Mouse (Mus musculus) hindbrain, postnatal 0 days (tissue): ENCODE data around the gene Tppp3. TPM values are rescaled to one million over a fixed set of nuclear protein-coding genes. Genes with fewer than 3 reads are reported as not detected.

ENCODE experiments used
- ATAC-seq: fragments of 200-750 bp; cut with Nextera tagmentation; 2 replicates; pipeline ENCODE4 v1.8.0; 2017; ENCODE audit warnings: mild to moderate bottlenecking, moderate TSS enrichment, moderate library complexity
- DNase-seq: peaks from one replicate; pipeline ENCODE4 v3.0.0-alpha.2; 2015; ENCODE audit warnings: low spot score
- H3K27ac ChIP-seq: fragments of 300-500 bp; sonication (generic); 2 replicates; pipeline ENCODE4 v1.5.1; 2014; ENCODE audit warnings: mild to moderate bottlenecking
- H3K27me3 ChIP-seq: fragments of 300-500 bp; sonication (generic); 2 replicates; pipeline ENCODE4 v1.6.1; 2014; ENCODE audit warnings: low read length, mixed read lengths; ENCODE audit not compliant: insufficient read depth
- H3K36me3 ChIP-seq: fragments of 300-500 bp; sonication (generic); 2 replicates; pipeline ENCODE4 v1.6.1; 2014; ENCODE audit warnings: low read length, mixed read lengths; ENCODE audit not compliant: insufficient read depth
- H3K4me1 ChIP-seq: fragments of 300-500 bp; sonication (generic); 2 replicates; pipeline ENCODE4 v1.6.1; 2014; ENCODE audit warnings: antibody characterized with exemption, low read length, mixed read lengths; ENCODE audit not compliant: insufficient read depth
- H3K4me2 ChIP-seq: fragments of 300-500 bp; sonication (generic); 2 replicates; pipeline ENCODE4 v1.6.1; 2014; ENCODE audit warnings: low read depth, mild to moderate bottlenecking, low read length, moderate library complexity, mixed read lengths
- H3K4me3 ChIP-seq: fragments of 300-500 bp; sonication (generic); 2 replicates; pipeline ENCODE4 v1.5.1; 2014; ENCODE audit warnings: low read length
- H3K9ac ChIP-seq: fragments of 300-500 bp; sonication (generic); replicated peaks from 2 replicates; pipeline ENCODE4 v1.6.1; 2014; ENCODE audit warnings: mild to moderate bottlenecking, low read length, moderate library complexity, mixed read lengths
- H3K9me3 ChIP-seq: fragments of 300-500 bp; sonication (generic); 2 replicates; pipeline ENCODE4 v1.6.1; 2016; ENCODE audit warnings: low read length, mixed read lengths
- CTCF ChIP-seq: IDR thresholded peaks from 2 replicates; pipeline ENCODE4 v1.5.1; 2016; ENCODE audit warnings: antibody characterized with exemption, control low read depth, low read depth
- WGBS: fragments of 180-500 bp; shearing (Covaris S2); extraction: QIAGEN DNeasy Blood & Tissue Kit; methylation state at CpG from one replicate; pipeline ENCODE4 v1.1.7; 2014; 5-methylcytosine and 5-hydroxymethylcytosine counted together
- polyA plus RNA-seq: library from polyadenylated mRNA; unstranded; fragments of >200 nt; fragmentation: Nextera tagmentation; extraction: Ambion mirVana; gene quantifications from 2 replicates; pipeline ENCODE4 v1.2.1, GENCODE M21; 2015
- total RNA-seq: library from RNA; depleted of rRNA; stranded (reverse); fragments of >200 nt; gene quantifications from 2 replicates; pipeline ENCODE4 v1.2.3, GENCODE M21; 2014

Gene Tppp3
- total and polyA plus RNA-seq, 2 experiments from 2014 or later, result 108 to 197 TPM

DNA sequence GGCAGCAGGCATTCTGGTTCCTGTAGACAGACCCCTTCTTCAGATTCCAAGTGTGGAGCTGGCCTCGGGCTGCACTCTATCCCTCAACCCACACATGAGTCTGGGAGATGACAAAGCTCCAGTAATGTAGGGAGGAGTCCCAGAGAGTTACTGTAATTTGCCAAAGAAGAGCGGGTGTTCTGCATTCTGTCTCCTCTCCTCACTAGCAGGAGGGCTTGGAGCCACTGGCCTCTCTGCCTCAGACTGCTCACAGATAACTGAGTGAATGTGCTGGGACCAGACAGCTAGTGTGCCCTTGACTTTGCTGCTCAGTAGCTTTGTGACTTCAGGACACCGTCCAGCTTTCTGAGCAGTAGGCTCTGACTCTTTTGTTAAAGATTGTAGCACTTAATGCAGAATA lies 6.5 kb upstream of the Tppp3 start:
- no peak for ATAC-seq
- WGBS, result 75% methylated on average over 3 of the region's 3 CpGs

DNA sequence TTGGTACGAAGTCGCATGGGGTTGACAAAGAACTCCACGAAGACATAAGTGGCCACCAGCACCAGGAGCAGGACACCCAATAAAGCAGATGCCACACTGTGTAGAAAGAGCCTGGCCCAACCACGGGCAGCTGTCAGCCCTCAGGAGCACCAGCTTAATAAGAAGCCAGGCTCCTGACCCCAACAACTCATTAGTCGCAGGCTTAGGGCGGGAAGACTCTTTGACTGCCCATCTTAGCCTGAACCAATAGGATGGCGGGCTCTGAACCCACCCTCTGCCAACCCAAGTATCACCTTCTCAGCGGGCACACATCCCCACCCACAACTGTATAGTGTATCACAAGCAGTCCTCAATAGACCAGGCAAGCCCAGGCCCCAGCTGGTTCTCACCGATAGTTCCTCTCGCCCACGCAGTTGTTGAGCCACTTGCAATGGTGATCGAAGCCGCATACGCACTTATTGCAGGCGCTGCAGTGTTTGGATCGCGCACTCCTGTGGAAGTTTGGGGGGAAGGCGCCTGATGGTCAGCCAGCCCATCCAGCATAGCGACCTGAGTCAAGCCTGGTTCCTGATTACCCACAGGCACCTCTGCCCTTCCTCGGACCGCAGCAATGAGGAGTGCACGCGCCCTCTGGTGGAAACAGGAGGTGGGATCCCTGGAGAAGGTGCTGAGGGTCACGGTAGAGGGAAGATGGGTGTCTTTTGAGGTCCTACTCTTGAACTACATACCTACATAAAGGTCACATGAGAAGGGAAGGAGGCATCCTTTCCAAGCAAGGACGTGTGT lies 5.5 kb upstream of the Tppp3 start:
- 43% methylated on average over 25 of the region's 25 CpGs for WGBS
- Histone ChIP-seq H3K4me3 (no peak overlapping the region), H3K27me3 (no peaks in the 10 kb centered on the region), H3K27ac (no peak overlapping the region), H3K9ac (no peak overlapping the region), H3K4me2 (no peak overlapping the region), H3K4me1 (peaks cover 23% of the 10 kb centered on the region), H3K36me3 (peaks cover 10% of the 10 kb centered on the region; the same call in 1 of the 2 replicates), H3K9me3 (no peaks in the 10 kb centered on the region)
- peak; percentile 91 for TF ChIP-seq CTCF
- no peak; the same call in 1 of the 2 replicates for ATAC-seq
- DNase-seq, result peak; percentile 72

More for the DNA sequence above, 6.5 kb upstream of the Tppp3 start:
- TF ChIP-seq CTCF, result no peak
- no peak overlapping the region for H3K4me2 ChIP-seq
- H3K9me3 ChIP-seq, result no peaks in the 10 kb centered on the region
- DNase-seq, result no peak
- no peak overlapping the region for H3K9ac ChIP-seq
- H3K36me3 ChIP-seq, result peaks cover 10% of the 10 kb centered on the region; the same call in 1 of the 2 replicates
- H3K4me1 ChIP-seq, result peaks cover 23% of the 10 kb centered on the region
- H3K4me3 ChIP-seq, result no peak overlapping the region
- no peaks in the 10 kb centered on the region for H3K27me3 ChIP-seq
- no peak overlapping the region for H3K27ac ChIP-seq

DNA sequence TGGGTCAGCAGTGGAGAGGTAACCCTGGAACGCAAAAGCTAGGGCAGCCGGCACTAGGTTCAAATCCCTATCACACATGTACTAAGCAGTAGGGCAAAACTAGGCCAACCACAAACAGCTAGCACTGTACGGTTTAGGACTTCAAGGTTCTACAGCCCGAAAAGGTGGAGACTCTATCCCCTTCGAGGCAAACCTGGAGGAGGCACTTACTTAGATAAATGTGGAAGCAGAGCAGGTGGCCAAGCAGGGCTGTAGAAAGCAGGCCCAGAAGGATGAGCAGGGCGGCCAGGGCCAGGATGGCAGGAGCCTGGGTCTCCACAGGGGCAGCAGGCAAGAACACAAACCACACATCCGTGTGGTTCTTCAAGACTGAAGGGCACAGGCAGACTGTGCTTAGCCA lies 4.8 kb upstream of the Tppp3 start:
- Histone ChIP-seq H3K4me3 (no peak overlapping the region), H3K27ac (no peak overlapping the region)

DNA sequence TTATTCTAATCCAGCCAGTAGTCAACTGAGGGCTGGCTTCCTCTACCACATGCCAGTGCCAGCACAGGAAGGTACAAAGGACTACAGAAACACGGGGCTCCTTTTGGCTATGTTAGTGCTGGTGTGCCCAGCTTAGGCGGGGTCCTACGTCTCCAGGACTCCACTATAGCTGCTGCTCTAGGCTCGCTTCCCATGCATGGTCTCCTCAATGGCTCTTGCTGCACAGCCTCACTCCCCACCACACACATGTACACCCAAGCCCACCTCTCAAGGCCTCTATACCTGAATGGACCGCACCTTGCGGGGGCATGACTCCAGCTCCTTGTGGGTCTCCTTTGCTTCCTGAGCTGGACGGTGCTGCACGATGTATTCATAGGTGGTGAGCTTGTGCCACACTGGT lies 4.4 kb upstream of the Tppp3 start:
- H3K27ac ChIP-seq, result no peak overlapping the region
- no peak overlapping the region for H3K4me2 ChIP-seq
- H3K9me3 ChIP-seq, result no peaks in the 10 kb centered on the region
- no peak overlapping the region for H3K4me3 ChIP-seq
- H3K27me3 ChIP-seq, result no peaks in the 10 kb centered on the region
- DNase-seq (no peak), ATAC-seq (no peak)
- WGBS, result 81% methylated on average over 8 of the region's 8 CpGs
- H3K9ac ChIP-seq, result no peak overlapping the region
- no peak for TF ChIP-seq CTCF
- H3K4me1 ChIP-seq, result peaks cover 26% of the 10 kb centered on the region
- peaks cover 10% of the 10 kb centered on the region; the same call in 1 of the 2 replicates for H3K36me3 ChIP-seq

More for the DNA sequence above, 4.8 kb upstream of the Tppp3 start:
- H3K4me2 ChIP-seq, result no peak overlapping the region
- H3K9ac ChIP-seq, result no peak overlapping the region
- H3K36me3 ChIP-seq, result peaks cover 10% of the 10 kb centered on the region; the same call in 1 of the 2 replicates
- H3K9me3 ChIP-seq, result no peaks in the 10 kb centered on the region
- whole genome bisulfite sequencing, result 94% methylated on average over 7 of the region's 7 CpGs
- peaks cover 26% of the 10 kb centered on the region for H3K4me1 ChIP-seq
- DNase-seq, result no peak
- ATAC-seq, result no peak
- no peaks in the 10 kb centered on the region for H3K27me3 ChIP-seq
- TF ChIP-seq CTCF, result no peak

DNA sequence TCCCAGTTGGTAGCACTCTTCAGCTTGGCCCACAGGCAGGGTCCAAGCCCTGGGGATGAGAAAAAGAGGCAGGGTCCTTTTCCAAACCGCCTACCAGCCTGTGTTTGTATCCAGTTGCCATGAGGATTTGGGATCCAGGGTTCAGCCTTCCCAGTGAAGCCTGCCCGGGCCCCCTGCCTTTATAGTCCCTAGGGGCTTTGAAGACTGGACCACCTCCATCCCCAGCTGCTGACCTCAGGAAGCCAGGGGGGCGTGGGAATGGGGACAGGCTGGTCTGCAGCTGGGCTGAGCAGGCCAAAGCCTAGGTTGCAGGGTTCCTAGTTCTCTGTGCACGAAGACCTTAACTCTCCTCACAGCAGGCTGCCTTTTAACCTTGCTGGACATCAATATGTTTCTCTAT lies 3.9 kb upstream of the Tppp3 start:
- WGBS, result 41% methylated on average over 4 of the region's 4 CpGs
- no peak for DNase-seq
- H3K4me1 ChIP-seq, result peaks cover 26% of the 10 kb centered on the region
- H3K4me3 ChIP-seq, result no peak overlapping the region
- H3K27me3 ChIP-seq, result no peaks in the 10 kb centered on the region
- ATAC-seq, result no peak
- no peak for TF ChIP-seq CTCF
- no peak overlapping the region for H3K27ac ChIP-seq
- H3K36me3 ChIP-seq, result peaks cover 10% of the 10 kb centered on the region; the same call in 1 of the 2 replicates
- no peak overlapping the region for H3K9ac ChIP-seq
- H3K9me3 ChIP-seq, result no peaks in the 10 kb centered on the region
- no peak overlapping the region for H3K4me2 ChIP-seq

DNA sequence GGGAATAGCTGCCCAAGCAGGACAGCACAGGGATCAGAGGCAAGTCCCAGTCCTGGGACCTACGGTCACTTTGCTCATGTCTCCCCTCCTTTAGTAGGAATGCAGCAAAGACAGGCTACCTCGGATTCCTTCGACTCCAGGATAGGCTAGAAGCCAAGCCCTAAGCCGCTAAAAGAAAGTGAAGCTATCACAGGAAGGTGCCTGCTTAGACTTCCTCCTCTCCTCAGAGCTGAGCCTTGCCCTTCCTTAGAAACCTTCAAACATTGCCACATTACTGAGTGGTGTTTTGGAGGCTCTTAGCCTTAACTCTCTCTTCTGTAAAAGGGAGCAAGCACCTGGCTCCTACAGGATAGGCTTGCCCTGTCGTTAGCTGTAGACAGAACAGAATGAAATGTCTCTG lies 3.4 kb upstream of the Tppp3 start:
- 0 out of 2 replicates have a peak overlapping the region, but pooled peaks have one; percentile 1 for H3K27ac ChIP-seq
- 0 out of 2 replicates have a peak overlapping the region, but pooled peaks have one; percentile 13 for H3K9ac ChIP-seq
- WGBS, result 48% methylated on average over 5 of the region's 5 CpGs
- H3K4me2 ChIP-seq, result no peak overlapping the region
- peaks cover 10% of the 10 kb centered on the region; the same call in 1 of the 2 replicates for H3K36me3 ChIP-seq
- H3K4me1 ChIP-seq, result peaks cover 32% of the 10 kb centered on the region
- H3K27me3 ChIP-seq, result no peaks in the 10 kb centered on the region
- no peak for TF ChIP-seq CTCF
- no peak for ATAC-seq
- H3K4me3 ChIP-seq, result no peak overlapping the region
- no peaks in the 10 kb centered on the region for H3K9me3 ChIP-seq
- no peak for DNase-seq
